Mouse (Mus musculus): Measurements from ENCODE around the gene Appbp2. TPM values are rescaled to one million over a fixed set of nuclear protein-coding genes. Genes with fewer than 3 reads are reported as not detected.

Appbp2 gene
- polyA plus RNA-seq, 1 experiment from 2014 or later: 37.3 TPM

- CTCF ChIA-PET: no interaction called here
- ATAC-seq (no peak), DNase-seq (ENCODE audit: low read depth, low spot score) (no peak)
- no peak for TF ChIP-seq CTCF (IDR thresholded peaks at IDR 0.05)
- in situ Hi-C loops (cut with MboI; ENCODE audit: low pct_unique_long_range_greater_than_20kb): no loop called here
- POLR2A ChIA-PET: no interaction called here
- no peaks in the 10 kb centered on the region for H3K27me3 ChIP-seq
These were observed 44.2 kb downstream of the Appbp2 start for GRCm38 (mm10) chr11:85190741-85191140.

- TF ChIP-seq CTCF (IDR thresholded peaks at IDR 0.05): no peak
- CTCF ChIA-PET: interaction anchor here (1.2 kb wide), 2 partner anchors 13 to 19 kb away, joined by 3 to 4 read pairs; partner anchors contain the start of gene 1700125H20Rik
- no peaks in the 10 kb centered on the region for H3K27me3 ChIP-seq
- DNase-seq (ENCODE audit: low read depth, low spot score) (no peak), ATAC-seq (no peak)
- POLR2A ChIA-PET: interaction anchor here (0.7 kb wide), 1 partner anchor 13 kb away, joined by 3 read pairs; no protein-coding TSS in a partner anchor
- in situ Hi-C loops (cut with MboI; ENCODE audit: low pct_unique_long_range_greater_than_20kb): no loop called here
These were observed 45.8 kb downstream of the Appbp2 start for GRCm38 (mm10) chr11:85189110-85189509.

GRCm38 (mm10) chr11:85184839-85185238, 50.1 kb downstream of the Appbp2 start:
- ATAC-seq (no peak), DNase-seq (ENCODE audit: low read depth, low spot score) (no peak)
- no peak for TF ChIP-seq CTCF (IDR thresholded peaks at IDR 0.05)
- ChIA-PET POLR2A (interaction anchor here (0.6 kb wide), 1 partner anchor 35 kb away, joined by 4 read pairs; no protein-coding TSS in a partner anchor), CTCF (interaction anchor here (0.6 to 2.3 kb wide), 6 partner anchors 9 to 149 kb away, joined by 3 to 11 read pairs (median 4); partner anchors contain the start of gene 1700125H20Rik)
- in situ Hi-C loops (cut with MboI; ENCODE audit: low pct_unique_long_range_greater_than_20kb): no loop called here
- no peaks in the 10 kb centered on the region for H3K27me3 ChIP-seq

GRCm38 (mm10) chr11:85184082-85184481, 50.8 kb downstream of the Appbp2 start:
- DNase-seq (ENCODE audit: low read depth, low spot score) (peak; percentile 12), ATAC-seq (no peak)
- POLR2A ChIA-PET: no interaction called here
- CTCF ChIA-PET: interaction anchor here (0.6 to 2.3 kb wide), 6 partner anchors 8 to 150 kb away, joined by 3 to 11 read pairs (median 4); partner anchors contain the start of gene 1700125H20Rik
- no peaks in the 10 kb centered on the region for H3K27me3 ChIP-seq
- in situ Hi-C loops (cut with MboI; ENCODE audit: low pct_unique_long_range_greater_than_20kb): no loop called here
- peak; percentile 65 for TF ChIP-seq CTCF (IDR thresholded peaks at IDR 0.05)

GRCm38 (mm10) chr11:85183284-85183779, 51.6 kb downstream of the Appbp2 start:
- in situ Hi-C loops (cut with MboI; ENCODE audit: low pct_unique_long_range_greater_than_20kb): no loop called here
- no peaks in the 10 kb centered on the region for H3K27me3 ChIP-seq
- ChIA-PET POLR2A (interaction anchor here (0.7 kb wide), 1 partner anchor 19 kb away, joined by 3 read pairs; no protein-coding TSS in a partner anchor), CTCF (interaction anchor here (1.2 to 2.3 kb wide), 4 partner anchors 8 to 78 kb away, joined by 4 to 11 read pairs (median 5); no protein-coding TSS in a partner anchor)
- no peak for ATAC-seq
- DNase-seq (ENCODE audit: low read depth, low spot score): no peak
- TF ChIP-seq CTCF (IDR thresholded peaks at IDR 0.05): no peak

GRCm38 (mm10) chr11:85182617-85183283, 52.2 kb downstream of the Appbp2 start:
- TF ChIP-seq CTCF (IDR thresholded peaks at IDR 0.05): peak; percentile 22
- ChIA-PET CTCF (interaction anchor here (1.2 to 1.4 kb wide), 2 partner anchors 9 to 15 kb away, joined by 4 to 5 read pairs; no protein-coding TSS in a partner anchor), POLR2A (interaction anchor here (0.7 kb wide), 1 partner anchor 19 kb away, joined by 3 read pairs; no protein-coding TSS in a partner anchor)
- ATAC-seq: no peak
- in situ Hi-C loops (cut with MboI; ENCODE audit: low pct_unique_long_range_greater_than_20kb): no loop called here
- DNase-seq (ENCODE audit: low read depth, low spot score): no peak
- H3K27me3 ChIP-seq: no peaks in the 10 kb centered on the region

- in situ Hi-C loops (cut with MboI; ENCODE audit: low pct_unique_long_range_greater_than_20kb): no loop called here
- ChIA-PET CTCF (no interaction called here), POLR2A (no interaction called here)
- H3K27me3 ChIP-seq: no peaks in the 10 kb centered on the region
- ATAC-seq: no peak
- no peak for TF ChIP-seq CTCF (IDR thresholded peaks at IDR 0.05)
- DNase-seq (ENCODE audit: low read depth, low spot score): no peak
These were observed 56.5 kb downstream of the Appbp2 start for GRCm38 (mm10) chr11:85178413-85178812.

- ATAC-seq (no peak), DNase-seq (ENCODE audit: low read depth, low spot score) (no peak)
- no peak for TF ChIP-seq CTCF (IDR thresholded peaks at IDR 0.05)
- ChIA-PET POLR2A (no interaction called here), CTCF (no interaction called here)
- H3K27me3 ChIP-seq: no peaks in the 10 kb centered on the region
- in situ Hi-C loops (cut with MboI; ENCODE audit: low pct_unique_long_range_greater_than_20kb): no loop called here
These were observed 57.2 kb downstream of the Appbp2 start for GRCm38 (mm10) chr11:85177761-85178160.

- ChIA-PET POLR2A (interaction anchor here (1.0 kb wide), 1 partner anchor 14 kb away, joined by 3 read pairs; no protein-coding TSS in a partner anchor), CTCF (interaction anchor here (1.0 to 1.2 kb wide), 2 partner anchors 9 to 13 kb away, joined by 3 to 5 read pairs; no protein-coding TSS in a partner anchor)
- DNase-seq (ENCODE audit: low read depth, low spot score): no peak
- in situ Hi-C loops (cut with MboI; ENCODE audit: low pct_unique_long_range_greater_than_20kb): no loop called here
- no peak for ATAC-seq
- H3K27me3 ChIP-seq: no peaks in the 10 kb centered on the region
- TF ChIP-seq CTCF (IDR thresholded peaks at IDR 0.05): no peak
These were observed 59.0 kb downstream of the Appbp2 start for GRCm38 (mm10) chr11:85175941-85176340.

- ATAC-seq (no peak), DNase-seq (ENCODE audit: low read depth, low spot score) (no peak)
- in situ Hi-C loops (cut with MboI; ENCODE audit: low pct_unique_long_range_greater_than_20kb): loop anchor here (5.0 kb wide), 2 partner anchors 86 to 181 kb away; partner anchors contain the start of gene Bcas3
- CTCF ChIA-PET: interaction anchor here (0.9 to 1.7 kb wide), 5 partner anchors 9 to 165 kb away, joined by 3 to 6 read pairs (median 3); no protein-coding TSS in a partner anchor
- no peaks in the 10 kb centered on the region for H3K27me3 ChIP-seq
- TF ChIP-seq CTCF (IDR thresholded peaks at IDR 0.05): no peak
- POLR2A ChIA-PET: interaction anchor here (0.6 kb wide), 1 partner anchor 685 kb away, joined by 5 read pairs; no protein-coding TSS in a partner anchor
These were observed 64.1 kb downstream of the Appbp2 start for GRCm38 (mm10) chr11:85170833-85171232.

All from Patski (cell line).